Mouse (Mus musculus) left cerebral cortex, postnatal 4 days (tissue): ENCODE measurements at regions not wholly inside any gene's neighbourhood (a gene's known extent, or its start where the extent isn't known, plus 50 kb on each side); places are given as distances from the start of the nearest gene placed in this dataset.
A peak's percentile ranks its signal among the peaks of the same experiment; 100 is the strongest.

ENCODE experiments used
- DNase-seq: peaks from one replicate; pipeline ENCODE4 v3.0.0-alpha.2; 2022
- intact Hi-C: fragments of 180-260 bp; cut with DNase I; formaldehyde crosslinking; loops from one replicate; pipeline ENCODE4 v1.15.1; 2025

DNA sequence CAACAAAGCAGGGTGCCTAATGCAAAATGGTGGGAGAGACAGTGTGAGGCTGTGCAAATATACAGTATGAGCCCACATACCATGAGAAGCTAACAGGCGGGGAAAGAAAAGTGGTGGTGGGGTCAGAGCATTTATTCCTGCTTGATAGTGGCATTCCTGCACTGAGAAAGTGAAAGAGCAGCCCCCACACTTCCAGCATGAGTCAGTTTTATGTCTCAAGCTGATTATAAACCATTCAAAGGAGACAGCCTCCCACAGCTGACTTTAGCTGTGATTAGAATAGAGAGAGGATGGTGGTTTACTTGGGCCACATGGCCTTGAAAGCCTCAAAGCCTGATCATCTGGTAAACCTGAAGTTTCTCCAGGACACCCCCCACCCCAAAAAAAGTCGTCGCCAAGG lies 64.4 kb downstream of the Gm43517 start:
- no peak for DNase-seq
- intact Hi-C loops: no loop called here

DNA sequence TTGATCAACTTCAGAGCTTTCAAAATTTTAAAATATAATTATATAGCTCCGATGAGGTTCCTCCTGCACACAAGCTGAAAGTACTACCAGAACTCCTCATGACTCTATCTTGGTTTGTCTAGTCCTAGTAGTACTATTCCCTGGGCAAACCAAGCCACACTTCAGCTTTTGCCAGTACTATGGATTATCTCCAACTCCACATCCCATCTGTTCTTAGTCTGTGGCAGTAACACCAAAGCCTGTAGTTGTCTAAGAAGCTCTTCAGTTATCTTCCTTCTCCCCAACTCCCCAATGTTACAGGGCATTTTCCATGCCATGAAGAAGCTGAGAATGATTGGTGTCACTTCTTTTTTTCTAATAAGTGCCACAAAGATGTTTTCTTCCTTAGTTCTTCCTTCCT lies 83.1 kb downstream of the Gm43517 start:
- intact Hi-C loops: no loop called here
- no peak for DNase-seq

DNA sequence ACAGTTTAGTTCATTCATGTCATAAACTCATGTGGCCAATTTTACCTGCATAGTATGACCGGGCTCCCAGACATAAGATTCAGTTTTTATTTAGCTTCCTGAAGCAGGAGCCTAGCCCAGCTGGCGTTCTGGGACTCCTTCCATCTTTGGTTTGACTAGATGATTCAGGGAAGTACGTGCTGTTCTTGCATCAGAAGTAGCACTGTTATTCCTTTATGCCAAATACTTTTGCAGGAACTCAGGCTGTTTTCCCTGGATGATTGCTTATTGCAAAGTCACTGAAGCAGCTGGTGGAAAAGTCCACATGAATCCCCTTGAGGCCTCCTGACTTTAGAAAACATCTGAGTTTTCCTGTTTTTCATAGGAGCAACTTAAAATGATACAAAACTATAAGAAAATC lies 88.4 kb downstream of the Gm43517 start:
- intact Hi-C loops: loop anchor here (10.0 kb wide), 1 partner anchor 69 kb away; no protein-coding TSS in a partner anchor
- DNase-seq: no peak

DNA sequence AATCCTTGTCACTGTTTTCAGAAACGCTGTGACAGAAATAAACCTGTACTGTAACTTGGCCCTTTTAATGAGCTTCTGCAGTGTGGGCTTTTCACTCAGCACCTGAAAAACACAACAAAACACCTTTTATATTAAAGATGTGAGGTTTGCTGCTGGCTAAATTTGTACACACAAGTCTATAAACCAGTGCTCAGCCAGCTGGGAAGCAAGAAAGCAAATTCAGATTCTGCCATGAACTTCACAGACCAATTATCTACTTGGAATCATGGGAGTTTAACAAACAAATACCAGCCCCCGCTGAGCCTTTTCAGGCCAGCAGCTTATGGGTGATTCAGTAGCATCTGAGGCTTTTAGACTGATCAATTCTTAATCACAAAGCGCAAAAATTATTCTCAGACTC lies 95.7 kb downstream of the Gm43517 start:
- intact Hi-C loops: loop anchor here (5.0 kb wide), 1 partner anchor 467 kb away; no protein-coding TSS in a partner anchor
- DNase-seq: no peak

GRCm38 (mm10) chr12:49481151-49481550 lies 96.2 kb downstream of the Gm43517 start:
- intact Hi-C loops: loop anchor here (5.0 kb wide), 1 partner anchor 466 kb away; no protein-coding TSS in a partner anchor
- no peak for DNase-seq

DNA sequence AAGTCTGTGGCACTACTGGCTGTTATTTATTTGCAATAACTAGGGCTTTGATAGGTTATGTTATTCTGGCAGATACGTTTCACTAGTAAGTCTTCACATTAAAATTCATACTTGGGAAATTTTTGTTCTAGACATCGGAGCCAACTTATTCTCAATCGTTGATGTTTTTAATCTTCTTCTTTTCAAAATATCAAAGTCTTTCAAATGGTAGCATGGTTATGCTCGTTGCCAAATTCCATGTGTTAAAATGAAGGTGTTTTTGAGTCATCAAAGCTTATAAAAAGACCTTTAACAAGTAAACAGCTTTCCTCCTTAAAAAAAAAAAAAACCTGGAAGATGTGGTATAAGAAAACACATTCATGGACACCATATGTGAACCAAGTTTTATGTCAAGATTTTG lies 97.4 kb downstream of the Gm43517 start:
- no peak for DNase-seq
- intact Hi-C loops: loop anchor here (5.0 kb wide), 1 partner anchor 465 kb away; no protein-coding TSS in a partner anchor

GRCm38 (mm10) chr12:49484070-49484770 lies 99.2 kb downstream of the Gm43517 start:
- intact Hi-C loops: loop anchor here (5.0 kb wide), 1 partner anchor 463 kb away; no protein-coding TSS in a partner anchor
- DNase-seq: peak; percentile 13

- intact Hi-C loops: no loop called here
- DNase-seq: no peak
Observed at GRCm38 (mm10) chr12:49513131-49513530, 128.2 kb downstream of the Gm43517 start.

DNA sequence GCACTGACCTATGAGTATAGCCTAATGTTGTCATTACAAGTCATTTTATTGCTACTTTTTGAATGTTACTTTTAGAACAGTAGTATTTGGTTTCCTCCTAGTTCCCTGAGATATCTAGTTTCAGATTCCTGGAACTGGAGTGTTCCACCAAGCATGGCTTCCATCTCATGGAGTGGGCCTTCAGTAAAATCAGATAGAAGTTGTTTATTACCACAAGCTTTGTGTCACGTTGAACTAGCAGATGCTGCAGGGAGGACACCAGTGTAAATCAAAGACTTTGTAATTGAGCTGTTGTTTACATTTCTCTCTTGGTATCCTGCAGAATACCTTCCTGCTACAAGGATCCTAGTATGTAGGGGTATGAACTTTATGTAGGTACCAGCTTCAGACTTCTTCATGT lies 129.6 kb downstream of the Gm43517 start:
- DNase-seq: no peak
- intact Hi-C loops: no loop called here
